Mouse (Mus musculus) lung, postnatal 0 days (tissue): Measurements from ENCODE around the gene Rnf217. TPM values are rescaled to one million over a fixed set of nuclear protein-coding genes. Genes with fewer than 3 reads are reported as not detected.

Experiments used
- ATAC-seq: fragments of 200-750 bp; cut with Nextera tagmentation; 2 replicates; pipeline ENCODE4 v1.8.0; 2017; ENCODE audit warnings: moderate library complexity
- DNase-seq: peaks from one replicate; pipeline ENCODE4 v3.0.0-alpha.2; 2016; ENCODE audit warnings: low spot score
- H3K27ac ChIP-seq: fragments of 300-500 bp; sonication (generic); 2 replicates; pipeline ENCODE4 v1.5.1; 2014; ENCODE audit warnings: antibody characterized with exemption, mild to moderate bottlenecking, low read length, mixed read lengths
- H3K27me3 ChIP-seq: fragments of 300-500 bp; sonication (generic); replicated peaks from 2 replicates; pipeline ENCODE4 v1.6.1; 2014; ENCODE audit warnings: low read length, mixed read lengths; ENCODE audit not compliant: insufficient read depth
- H3K36me3 ChIP-seq: fragments of 300-500 bp; sonication (generic); 2 replicates; pipeline ENCODE4 v1.6.1; 2014; ENCODE audit warnings: low read length, mixed read lengths; ENCODE audit not compliant: insufficient read depth
- H3K4me1 ChIP-seq: fragments of 300-500 bp; sonication (generic); 2 replicates; pipeline ENCODE4 v1.6.1; 2014; ENCODE audit warnings: antibody characterized with exemption, low read depth, low read length, mixed read lengths; ENCODE audit not compliant: insufficient read depth
- H3K4me2 ChIP-seq: fragments of 300-500 bp; sonication (generic); replicated peaks from 2 replicates; pipeline ENCODE4 v1.6.1; 2014; ENCODE audit warnings: low read depth, mild to moderate bottlenecking, low read length, moderate library complexity, mixed read lengths
- H3K4me3 ChIP-seq: fragments of 300-500 bp; sonication (generic); 2 replicates; pipeline ENCODE4 v1.5.1; 2014; ENCODE audit warnings: low read depth, low read length
- H3K9ac ChIP-seq: fragments of 300-500 bp; sonication (generic); replicated peaks from 2 replicates; pipeline ENCODE4 v1.6.1; 2014; ENCODE audit warnings: low read depth, mild to moderate bottlenecking
- H3K9me3 ChIP-seq: fragments of 300-500 bp; sonication (generic); 2 replicates; pipeline ENCODE4 v1.6.1; 2016; ENCODE audit warnings: low read length, mixed read lengths
- CTCF ChIP-seq: IDR thresholded peaks from 2 replicates; pipeline ENCODE4 v1.5.1; 2016; ENCODE audit warnings: antibody characterized with exemption, mild to moderate bottlenecking
- EP300 ChIP-seq: IDR thresholded peaks from 2 replicates; pipeline ENCODE4 v1.6.1; 2016; ENCODE audit warnings: antibody characterized with exemption, mild to moderate bottlenecking, control low read depth
- WGBS: fragments of 180-500 bp; shearing (Covaris S2); extraction: QIAGEN DNeasy Blood & Tissue Kit; methylation state at CpG from one replicate; pipeline ENCODE4 v1.1.7; 2014; 5-methylcytosine and 5-hydroxymethylcytosine counted together
- polyA plus RNA-seq: library from polyadenylated mRNA; unstranded; fragments of >200 nt; fragmentation: Nextera tagmentation; extraction: Ambion mirVana; gene quantifications from 2 replicates; pipeline ENCODE4 v1.2.1, GENCODE M21; 2015

Gene Rnf217
- polyA plus RNA-seq, 1 experiment from 2014 or later: 1.6 TPM

DNA sequence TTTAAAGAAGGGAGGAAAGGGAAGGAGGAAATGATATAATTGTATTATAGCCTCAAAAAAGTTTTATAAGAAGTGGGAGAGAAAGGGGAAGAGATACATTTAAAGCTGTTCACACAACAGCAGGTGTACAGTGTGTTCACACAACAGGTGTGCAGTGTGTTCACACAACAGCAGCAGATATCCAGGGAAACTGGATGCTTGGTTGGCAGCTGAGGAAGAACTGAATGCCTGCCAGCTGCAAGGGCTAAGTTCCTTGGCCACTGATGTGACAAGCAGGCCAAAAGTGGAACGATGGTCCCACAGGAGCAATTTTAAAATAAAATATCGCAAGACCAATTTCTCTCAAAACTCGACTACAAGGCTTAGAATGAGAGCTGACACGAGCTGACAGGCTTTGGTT lies 35.7 kb downstream of the Rnf217 start:
- ATAC-seq (no peak), DNase-seq (no peak)

DNA sequence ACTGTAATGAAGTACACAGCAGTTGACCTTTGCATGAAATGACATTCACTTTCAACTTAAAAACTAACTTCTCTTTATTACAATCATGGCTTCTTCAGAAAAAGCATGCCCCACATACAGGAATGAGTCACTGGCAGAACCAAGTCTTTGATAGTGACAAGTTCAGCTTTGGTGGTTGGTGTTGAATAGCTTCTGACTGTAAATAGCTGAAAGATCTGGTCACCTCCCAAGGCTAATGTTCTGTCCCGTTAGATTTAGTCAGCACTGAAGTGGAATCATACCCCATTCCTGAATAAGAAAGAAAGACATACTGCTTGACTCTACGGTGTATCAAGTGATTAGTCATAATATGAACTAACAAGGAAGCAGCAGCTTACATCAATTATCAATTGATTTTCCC lies 51.7 kb downstream of the Rnf217 start:
- Histone ChIP-seq H3K36me3 (no peaks in the 10 kb centered on the region), H3K9me3 (no peaks in the 10 kb centered on the region), H3K9ac (no peak overlapping the region), H3K4me2 (no peak overlapping the region), H3K4me3 (no peak overlapping the region), H3K27ac (no peak overlapping the region), H3K4me1 (no peaks in the 10 kb centered on the region), H3K27me3 (no peaks in the 10 kb centered on the region)
- DNase-seq (no peak), ATAC-seq (no peak)
- WGBS: 83% methylated on average over 2 of the region's 2 CpGs
- no peak for TF ChIP-seq CTCF
- no peak for TF ChIP-seq EP300

More for the DNA sequence above, 35.7 kb downstream of the Rnf217 start:
- Histone ChIP-seq H3K4me1 (no peaks in the 10 kb centered on the region), H3K9me3 (no peaks in the 10 kb centered on the region), H3K27me3 (no peaks in the 10 kb centered on the region), H3K9ac (no peak overlapping the region), H3K4me2 (no peak overlapping the region), H3K36me3 (no peaks in the 10 kb centered on the region), H3K27ac (no peak overlapping the region), H3K4me3 (no peak overlapping the region)
- TF ChIP-seq EP300 (no peak), CTCF (no peak)
- 80% methylated on average over 4 of the region's 4 CpGs for WGBS

DNA sequence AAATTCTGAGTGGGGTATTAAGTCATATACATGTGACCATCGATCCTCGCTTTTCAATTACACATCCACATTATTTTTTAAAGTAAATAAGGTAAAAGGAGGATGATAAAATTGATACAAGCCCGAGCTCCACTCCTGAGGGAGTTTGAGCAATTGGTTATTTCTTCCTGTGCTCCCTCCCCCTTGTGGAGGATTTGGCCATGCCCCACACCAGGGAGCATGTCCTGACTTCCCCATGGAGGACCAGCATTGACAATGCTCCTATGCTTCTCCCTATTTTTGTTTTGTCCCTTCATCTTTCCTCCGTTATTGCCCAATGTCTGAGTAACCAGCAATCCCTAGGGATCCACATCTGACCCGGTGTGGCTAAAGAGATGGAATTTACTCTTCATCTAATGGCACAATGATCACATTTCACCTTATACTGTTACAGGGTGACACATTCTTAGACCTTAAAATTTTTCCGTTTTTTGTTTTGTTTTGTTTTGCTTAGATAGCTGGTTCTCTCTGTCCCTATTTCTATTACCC lies 53.5 kb downstream of the Rnf217 start:
- no peak overlapping the region for H3K9ac ChIP-seq
- DNase-seq (no peak), ATAC-seq (no peak)
- H3K27ac ChIP-seq: no peak overlapping the region
- no peak overlapping the region for H3K4me3 ChIP-seq
- TF ChIP-seq CTCF: no peak; the same call in 1 of the 2 replicates
- TF ChIP-seq EP300: no peak
- WGBS: 88% methylated on average over 6 of the region's 6 CpGs
- H3K4me2 ChIP-seq: no peak overlapping the region
- H3K9me3 ChIP-seq: no peaks in the 10 kb centered on the region
- H3K36me3 ChIP-seq: no peaks in the 10 kb centered on the region
- no peaks in the 10 kb centered on the region for H3K27me3 ChIP-seq
- no peaks in the 10 kb centered on the region for H3K4me1 ChIP-seq

DNA sequence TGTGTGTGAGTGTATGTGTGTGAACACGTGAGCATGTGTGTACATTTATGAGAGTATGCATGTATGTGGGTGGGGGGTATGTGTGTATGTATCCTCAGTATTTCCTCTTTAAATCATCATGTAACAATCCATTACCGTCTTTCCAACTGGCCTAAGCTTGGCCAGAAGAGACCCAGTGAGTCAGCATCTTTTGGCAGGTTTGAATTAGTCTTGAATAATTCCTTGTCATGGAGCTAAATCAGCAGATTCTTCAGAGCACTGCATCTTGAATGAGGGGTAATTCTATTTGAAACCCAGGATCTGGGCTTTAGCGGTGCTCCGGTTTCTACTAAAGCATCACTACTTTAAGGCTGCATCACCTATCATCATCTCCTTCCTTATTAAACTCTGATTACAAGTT lies 55.7 kb downstream of the Rnf217 start:
- TF ChIP-seq CTCF (no peak), EP300 (no peak)
- no peak overlapping the region for H3K27ac ChIP-seq
- H3K4me3 ChIP-seq: no peak overlapping the region
- no peak for DNase-seq
- no peak overlapping the region for H3K9ac ChIP-seq
- H3K4me1 ChIP-seq: no peaks in the 10 kb centered on the region
- H3K36me3 ChIP-seq: no peaks in the 10 kb centered on the region
- 87% methylated on average over 4 of the region's 4 CpGs for WGBS
- ATAC-seq: no peak
- H3K9me3 ChIP-seq: no peaks in the 10 kb centered on the region
- H3K27me3 ChIP-seq: no peaks in the 10 kb centered on the region
- no peak overlapping the region for H3K4me2 ChIP-seq

DNA sequence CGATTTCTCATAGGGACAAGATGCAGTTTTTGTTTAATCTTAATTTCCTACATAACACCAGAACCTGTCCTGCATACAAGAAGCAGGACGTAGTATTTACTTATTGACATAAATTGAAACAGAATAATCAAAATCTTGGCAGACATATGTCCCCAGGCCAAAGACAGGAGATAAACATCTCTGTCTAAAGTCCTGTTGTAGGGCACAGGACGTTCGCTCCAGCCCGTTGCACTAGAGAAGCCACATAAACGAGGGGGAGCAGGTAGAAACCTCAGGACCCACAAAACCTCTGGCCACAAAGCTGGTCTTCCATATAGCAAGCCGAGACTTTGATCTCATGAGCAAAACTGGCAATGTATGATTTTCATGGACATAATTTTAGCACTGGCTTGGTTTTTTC lies 57.1 kb downstream of the Rnf217 start:
- WGBS: 70% methylated on average over 7 of the region's 7 CpGs
- Histone ChIP-seq H3K4me1 (no peaks in the 10 kb centered on the region), H3K4me2 (no peak overlapping the region), H3K9ac (no peak overlapping the region), H3K4me3 (no peak overlapping the region), H3K27me3 (no peaks in the 10 kb centered on the region), H3K27ac (no peak overlapping the region), H3K9me3 (no peaks in the 10 kb centered on the region), H3K36me3 (no peaks in the 10 kb centered on the region)
- TF ChIP-seq EP300: no peak
- no peak for TF ChIP-seq CTCF
- ATAC-seq (no peak), DNase-seq (no peak)

DNA sequence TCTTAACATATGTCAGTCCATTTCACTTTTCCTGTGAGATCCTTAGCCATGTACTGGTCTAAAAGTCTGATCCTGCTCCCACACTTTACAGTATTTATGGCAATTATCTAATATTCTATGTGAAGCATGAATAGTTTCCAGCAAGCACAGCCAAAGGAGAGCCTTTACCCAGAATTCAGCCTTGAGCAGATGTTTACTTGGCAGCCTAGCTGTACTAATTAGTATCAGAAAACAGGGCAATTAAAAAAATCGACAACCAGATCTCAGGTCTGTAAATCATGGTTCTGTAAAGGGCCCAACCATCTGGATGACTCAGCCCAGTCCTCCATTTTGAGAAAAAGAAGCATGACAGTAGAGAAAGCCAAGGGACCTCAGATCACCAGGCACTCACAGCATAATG lies 57.6 kb downstream of the Rnf217 start:
- DNase-seq: no peak
- 75% methylated on average over 1 of the region's 1 CpGs for WGBS
- H3K9ac ChIP-seq: no peak overlapping the region
- no peaks in the 10 kb centered on the region for H3K9me3 ChIP-seq
- no peaks in the 10 kb centered on the region for H3K36me3 ChIP-seq
- ATAC-seq: no peak
- no peaks in the 10 kb centered on the region for H3K4me1 ChIP-seq
- H3K4me3 ChIP-seq: no peak overlapping the region
- TF ChIP-seq CTCF (no peak), EP300 (no peak)
- H3K27ac ChIP-seq: no peak overlapping the region
- no peaks in the 10 kb centered on the region for H3K27me3 ChIP-seq
- H3K4me2 ChIP-seq: no peak overlapping the region

- no peak for ATAC-seq
- H3K36me3 ChIP-seq: no peaks in the 10 kb centered on the region
Observed at GRCm38 (mm10) chr10:31547156-31547555, 61.8 kb downstream of the Rnf217 start.

More at GRCm38 (mm10) chr10:31547156-31547555, 61.8 kb downstream of the Rnf217 start:
- no peaks in the 10 kb centered on the region for H3K4me1 ChIP-seq
- H3K27ac ChIP-seq: no peak overlapping the region
- no peaks in the 10 kb centered on the region for H3K27me3 ChIP-seq
- no peak for DNase-seq
- TF ChIP-seq CTCF: no peak
- no peak for TF ChIP-seq EP300
- no peak overlapping the region for H3K4me2 ChIP-seq
- no peaks in the 10 kb centered on the region for H3K9me3 ChIP-seq
- H3K4me3 ChIP-seq: no peak overlapping the region
- WGBS: 49% methylated on average over 2 of the region's 2 CpGs
- no peak overlapping the region for H3K9ac ChIP-seq
